Mouse (Mus musculus) G1E-ER4 (cell line): Measurements from ENCODE around the gene Phldb2. TPM values are rescaled to one million over a fixed set of nuclear protein-coding genes. Genes with fewer than 3 reads are reported as not detected.

Experiments used
- GATA1 ChIP-seq: IDR thresholded peaks from one replicate; pipeline ENCODE4 v1.8.0; 2012; ENCODE audit warnings: low read length, inconsistent platforms
- polyA plus RNA-seq: library from polyadenylated mRNA; stranded (reverse); fragments of >175 nt; gene quantifications from 2 replicates; pipeline ENCODE4 v1.2.3, GENCODE M21; 2012

Gene Phldb2
- polyA plus RNA-seq, 1 experiment = not detected

DNA sequence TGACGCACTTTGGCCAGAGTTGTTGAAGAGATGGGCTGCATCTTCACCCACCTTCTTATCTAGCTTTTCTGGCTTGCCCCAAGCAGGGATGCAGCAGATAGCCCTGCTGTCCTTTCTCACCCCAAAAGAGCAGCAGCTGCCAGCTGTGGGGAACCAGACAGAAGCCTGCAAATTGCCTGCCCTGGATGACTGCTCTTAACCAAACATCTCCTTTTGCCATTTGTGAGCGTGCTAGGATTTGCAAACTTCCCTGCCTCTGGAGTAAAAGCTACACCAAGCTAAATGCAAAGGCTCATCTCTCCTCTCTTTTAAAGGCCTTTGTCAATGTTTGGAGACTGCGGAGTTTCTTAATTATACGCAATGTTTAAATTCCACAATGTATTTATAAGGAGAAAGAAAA, 111.0 kb downstream of the Phldb2 start:
- no peak for TF ChIP-seq GATA1

DNA sequence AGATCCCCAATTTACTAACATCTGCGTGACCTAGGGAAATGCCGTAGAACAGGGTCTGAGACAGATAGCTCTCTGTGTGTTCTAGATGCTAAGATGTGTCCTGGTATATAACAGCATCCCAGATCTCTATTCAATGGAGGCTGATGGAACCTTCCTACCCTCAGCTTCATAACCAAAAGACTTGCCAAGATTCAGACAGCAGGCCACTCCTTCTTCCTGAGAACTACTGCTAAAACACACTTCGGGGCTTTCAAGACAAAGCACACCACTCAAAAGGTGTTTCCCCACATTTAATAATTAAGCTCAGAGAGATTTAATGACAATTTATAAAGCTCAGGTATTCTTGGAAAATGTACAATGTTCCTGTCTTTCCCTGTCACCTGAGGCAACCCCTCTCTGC, 111.6 kb downstream of the Phldb2 start:
- no peak for TF ChIP-seq GATA1

DNA sequence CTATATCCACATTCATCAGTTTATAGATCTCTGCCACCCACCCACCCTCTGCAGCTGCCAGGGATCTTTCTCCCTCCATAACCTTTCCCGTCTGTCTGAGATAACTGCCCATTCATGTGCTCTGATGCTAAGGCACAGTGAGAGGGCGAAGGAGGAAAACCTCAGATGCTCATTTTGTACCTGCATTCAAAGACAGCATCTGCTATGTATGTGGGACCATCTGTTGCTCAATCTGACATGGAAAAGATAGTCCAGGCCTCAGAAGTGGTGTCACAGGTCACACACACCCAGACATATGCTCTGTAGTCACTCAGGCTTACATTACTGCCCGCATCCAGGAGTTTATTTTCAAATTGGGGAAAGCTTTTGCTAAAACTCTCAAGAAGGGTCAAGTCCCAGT, 112.4 kb downstream of the Phldb2 start:
- no peak for TF ChIP-seq GATA1

DNA sequence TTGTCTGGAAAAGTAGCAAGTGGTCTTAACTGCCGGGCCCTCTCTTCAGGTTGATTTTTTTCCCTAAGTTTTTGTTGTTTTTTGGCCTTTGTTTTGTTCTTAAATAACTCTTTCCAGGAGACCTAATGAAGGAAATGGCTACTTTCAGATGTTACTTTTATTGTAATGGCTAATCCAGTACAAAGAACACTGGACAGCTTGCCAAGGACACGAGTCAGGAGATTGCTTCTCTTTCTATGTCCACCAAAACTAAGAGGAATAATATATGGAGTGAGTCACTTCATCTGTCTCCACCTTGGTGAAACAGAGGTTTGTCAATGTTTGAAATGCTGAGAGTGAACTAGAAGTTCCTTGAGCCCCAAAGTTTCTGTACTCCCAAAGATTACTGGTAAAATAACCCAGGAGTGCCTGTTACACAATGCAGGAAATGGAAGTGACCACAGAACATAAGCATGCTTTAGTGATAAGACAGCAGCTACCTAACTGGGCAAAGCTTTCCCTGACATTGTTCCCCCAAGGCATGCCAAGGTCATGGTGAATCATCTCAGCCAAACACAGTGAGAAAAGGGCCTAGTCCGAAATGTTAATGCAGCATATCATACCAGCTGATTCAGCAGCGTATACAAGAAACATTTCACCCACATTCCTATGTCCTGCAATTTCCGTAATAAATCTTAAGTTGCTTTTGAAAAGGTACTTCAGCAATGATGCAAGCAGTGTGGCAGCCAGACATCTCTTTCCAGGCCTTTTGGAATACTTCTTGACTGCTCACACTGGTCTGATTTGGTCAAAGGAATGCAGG, 115.7 kb downstream of the Phldb2 start:
- no peak for TF ChIP-seq GATA1

DNA sequence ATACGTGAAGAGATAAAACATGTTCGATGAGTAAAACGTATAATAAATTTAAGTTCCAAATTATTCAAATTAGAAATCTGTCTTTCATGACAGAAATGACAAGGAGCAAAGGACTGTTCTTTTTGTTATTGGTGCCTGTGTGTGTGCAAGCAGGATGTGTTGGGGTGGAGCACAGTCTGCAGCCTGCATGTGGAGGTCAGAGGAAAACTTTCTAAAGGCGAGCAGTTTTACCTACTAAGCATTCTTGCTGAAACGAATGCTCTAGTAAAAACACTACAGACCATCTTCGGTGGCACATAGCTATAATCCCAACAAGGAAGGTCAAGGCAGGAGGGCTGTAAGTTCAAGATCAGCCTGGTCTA, 120.7 kb downstream of the Phldb2 start:
- TF ChIP-seq GATA1 = no peak

DNA sequence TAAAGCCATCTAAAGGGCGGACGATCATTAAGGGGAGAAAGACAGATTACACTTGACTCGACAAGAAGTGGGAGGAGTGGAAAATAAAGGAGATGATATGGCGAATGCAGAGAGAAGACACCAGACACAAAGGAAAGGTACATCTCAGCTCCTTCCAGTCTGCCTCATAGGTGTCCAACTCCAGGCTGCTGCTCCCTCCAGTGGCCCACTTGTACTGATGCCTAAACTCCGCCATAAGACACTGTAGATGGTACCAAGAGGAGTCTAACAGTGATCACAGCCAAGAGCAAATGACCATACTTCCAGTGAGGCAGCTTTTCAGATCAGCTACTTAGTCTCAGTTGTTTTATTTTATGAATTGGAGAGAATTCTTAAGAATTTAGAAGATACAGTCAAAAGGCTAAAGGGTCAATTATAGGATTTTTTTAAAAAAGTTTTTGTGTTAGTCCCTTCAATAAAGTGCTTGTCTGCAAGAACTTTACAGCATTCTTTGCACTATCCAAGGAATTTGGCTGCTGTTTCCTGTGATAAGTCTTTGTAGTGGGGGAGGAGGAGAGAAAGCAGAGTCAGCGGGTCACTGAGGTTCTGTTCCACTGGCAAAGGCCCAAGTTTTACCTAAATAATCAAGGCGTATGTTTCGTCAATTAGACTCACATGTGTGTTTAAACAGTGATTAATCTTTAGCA, 121.2 kb downstream of the Phldb2 start:
- TF ChIP-seq GATA1 = no peak

DNA sequence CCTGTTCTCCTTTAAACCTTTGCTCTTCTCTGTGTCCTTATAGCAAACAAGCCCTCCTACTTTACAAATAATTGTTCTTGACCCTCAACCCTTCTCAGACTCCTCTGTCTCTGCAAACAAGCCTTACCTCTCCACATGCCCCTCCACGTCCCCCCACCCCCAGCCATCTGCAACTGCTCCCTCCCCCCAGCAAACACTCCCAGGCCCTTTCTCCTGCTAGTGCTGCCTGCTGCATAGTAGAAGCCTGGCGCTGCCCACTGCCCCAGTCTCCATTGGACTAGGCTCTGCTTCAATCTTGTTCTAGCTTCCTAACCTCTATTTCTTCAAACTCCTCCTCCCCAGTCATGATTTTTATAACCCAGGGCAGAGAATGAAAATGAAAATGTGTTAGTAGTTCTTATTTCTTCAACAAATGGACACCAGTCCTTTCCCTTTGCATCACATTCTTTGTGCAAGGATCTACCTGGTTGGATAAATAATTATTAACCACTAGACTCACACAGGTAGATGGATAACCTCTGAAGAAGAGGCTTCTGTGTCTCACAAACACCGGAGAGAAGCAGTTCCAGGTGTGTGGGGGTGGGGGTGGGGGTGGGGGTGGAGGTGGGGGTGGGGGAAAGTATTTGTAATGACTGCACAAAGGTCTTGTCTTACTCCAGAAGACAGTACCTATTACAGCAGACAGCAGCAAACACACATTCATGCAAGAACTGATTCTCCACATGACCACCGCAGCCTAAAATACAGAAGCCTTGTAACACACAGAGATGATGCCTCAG, 122.1 kb downstream of the Phldb2 start:
- no peak for TF ChIP-seq GATA1

DNA sequence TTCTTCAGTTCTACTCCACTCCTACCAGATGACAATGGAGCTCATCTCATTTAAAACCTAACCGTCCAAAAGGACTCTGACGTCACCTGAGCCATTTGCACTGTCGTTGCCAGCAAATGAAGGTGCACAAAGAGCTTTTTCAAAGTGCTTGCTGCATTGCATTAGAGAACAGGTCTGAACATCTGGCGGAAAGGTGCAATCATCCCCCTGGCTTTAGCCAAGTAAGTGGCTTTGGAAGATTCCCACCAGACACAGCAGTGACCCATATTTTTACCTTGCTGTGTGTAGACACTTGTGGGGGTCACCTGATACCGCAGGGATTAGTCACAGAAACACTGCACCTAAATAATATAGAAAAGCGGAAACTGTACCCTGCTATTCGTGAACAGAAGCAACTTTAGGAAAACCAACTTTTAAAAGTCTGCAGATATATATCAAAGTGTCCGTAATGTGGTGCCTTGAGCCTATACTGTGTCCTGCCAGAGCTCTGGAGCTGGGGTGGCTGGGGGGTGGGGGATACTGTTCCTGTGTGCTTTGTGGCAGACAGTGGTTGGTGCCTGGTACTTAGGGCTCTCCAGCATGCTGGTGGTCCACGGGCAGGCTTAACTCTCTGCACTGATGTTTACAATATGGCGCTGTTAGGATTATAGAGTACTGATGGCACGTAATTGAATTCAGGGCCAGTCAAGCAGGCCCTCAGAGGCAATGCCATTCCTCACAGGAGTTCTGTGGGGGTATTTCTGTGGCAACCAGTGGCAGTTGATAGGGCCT, 123.1 kb downstream of the Phldb2 start:
- no peak for TF ChIP-seq GATA1

DNA sequence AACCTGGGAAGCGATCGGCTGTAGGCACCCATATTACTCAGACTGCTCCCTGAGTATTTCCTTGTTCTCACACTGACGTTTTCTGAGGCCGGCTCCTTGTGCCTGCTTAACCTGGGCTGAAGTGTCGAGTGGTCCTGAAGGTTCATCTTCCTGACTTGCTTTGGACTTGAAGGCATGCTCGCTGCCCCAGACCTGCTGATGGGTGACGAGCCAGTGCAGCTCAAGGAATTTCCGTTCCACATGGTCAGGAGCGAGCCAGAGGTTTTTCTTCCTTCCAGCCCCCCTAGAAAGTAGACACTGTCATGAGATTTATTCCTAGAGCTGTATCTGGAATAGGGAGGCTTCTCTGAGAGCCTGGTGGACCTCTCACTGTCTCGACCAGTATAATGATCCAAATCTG, 128.1 kb downstream of the Phldb2 start:
- no peak for TF ChIP-seq GATA1

DNA sequence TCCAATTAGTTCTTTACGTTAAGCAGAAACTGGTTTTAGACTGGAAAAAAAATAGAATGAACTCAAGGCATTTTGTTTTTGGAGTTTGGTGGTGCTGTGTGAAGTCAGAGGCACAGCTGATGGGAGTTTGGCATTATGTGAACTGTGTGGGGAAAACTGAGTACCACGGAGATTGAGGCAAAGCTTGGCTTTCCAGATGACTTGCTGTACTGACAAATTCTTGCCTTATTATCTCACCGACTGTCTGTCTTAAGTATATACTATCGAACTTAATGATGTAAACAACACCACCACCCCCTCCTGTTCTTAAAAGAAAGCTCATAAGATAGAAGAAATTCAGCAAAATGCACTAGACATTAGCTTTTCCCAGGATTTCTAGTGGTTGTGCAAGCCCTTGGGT, 129.4 kb downstream of the Phldb2 start:
- TF ChIP-seq GATA1 = no peak

DNA sequence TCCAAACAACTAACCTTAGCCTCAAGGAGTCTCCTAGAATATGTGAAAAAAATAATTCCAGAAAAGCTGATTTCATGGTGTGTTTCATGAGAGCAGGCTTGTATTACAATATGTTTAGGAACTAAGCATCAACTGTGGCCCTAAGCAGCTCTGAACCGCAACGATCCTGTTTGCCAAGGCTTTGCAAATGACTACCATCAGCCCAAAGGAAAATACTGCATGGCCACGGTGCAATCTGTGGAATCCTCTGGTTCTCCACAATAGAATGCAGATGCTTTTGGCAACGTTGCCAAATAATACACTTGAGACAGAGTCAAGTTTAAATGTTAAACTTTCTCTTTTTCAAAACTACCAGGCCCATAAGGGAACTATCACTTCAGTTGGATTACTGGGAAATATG, 133.5 kb downstream of the Phldb2 start:
- TF ChIP-seq GATA1 = no peak

DNA sequence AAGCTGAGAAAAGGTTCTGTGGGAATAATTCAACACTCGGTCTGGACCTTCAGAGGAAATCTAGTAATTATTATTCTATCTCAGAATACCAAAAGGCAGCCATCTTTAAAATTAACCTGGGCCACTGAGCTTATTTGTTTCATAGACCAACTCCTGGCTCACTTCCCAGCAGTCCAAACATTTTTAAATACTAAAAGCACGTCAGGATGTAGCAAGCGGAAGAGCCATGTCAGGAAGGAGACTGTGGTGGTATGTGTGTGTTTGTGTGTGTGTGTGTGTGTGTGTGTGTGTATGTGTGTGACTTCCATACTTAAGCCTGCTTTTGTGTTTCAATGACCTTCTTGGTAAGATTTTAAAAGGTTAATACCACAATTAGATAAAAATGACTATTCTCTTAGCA, 135.6 kb downstream of the Phldb2 start:
- TF ChIP-seq GATA1 = no peak

DNA sequence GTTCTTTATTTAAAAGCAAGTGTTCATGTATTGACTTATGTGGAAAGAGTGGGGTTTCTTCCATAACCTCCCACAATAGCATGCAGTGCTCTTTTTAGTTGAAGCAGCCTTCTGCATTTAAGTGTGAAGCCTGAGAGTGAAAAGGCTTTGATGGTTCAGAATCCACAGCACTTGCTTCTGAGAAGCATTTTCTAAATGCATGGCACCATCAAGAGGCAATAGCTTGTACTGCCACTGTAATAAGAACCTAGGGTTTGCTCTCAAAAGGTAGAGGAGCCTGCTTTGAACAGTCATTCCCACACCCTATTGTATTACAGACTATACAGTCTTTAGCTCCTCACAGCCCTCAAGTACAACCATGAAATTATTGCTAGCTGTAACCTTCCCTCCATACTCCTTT, 136.7 kb downstream of the Phldb2 start:
- no peak for TF ChIP-seq GATA1

DNA sequence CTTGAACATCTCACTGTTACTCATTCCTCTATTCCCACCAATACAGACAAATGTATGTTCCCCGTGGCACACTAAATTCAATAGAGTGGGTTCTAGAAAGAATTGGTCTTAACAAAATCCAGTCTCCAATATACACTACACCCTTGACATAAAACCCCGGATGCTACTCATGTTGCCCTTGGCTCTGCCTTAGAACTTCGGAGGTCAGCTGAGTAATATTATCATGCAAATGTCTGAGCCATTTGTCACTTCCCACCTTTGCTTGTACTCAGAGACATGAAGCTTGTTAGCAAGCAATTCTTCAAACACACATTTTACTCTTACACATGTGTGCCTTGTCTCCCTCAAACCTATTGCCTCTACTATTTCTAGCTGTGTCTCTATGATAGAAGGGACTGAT, 138.8 kb downstream of the Phldb2 start:
- no peak for TF ChIP-seq GATA1

DNA sequence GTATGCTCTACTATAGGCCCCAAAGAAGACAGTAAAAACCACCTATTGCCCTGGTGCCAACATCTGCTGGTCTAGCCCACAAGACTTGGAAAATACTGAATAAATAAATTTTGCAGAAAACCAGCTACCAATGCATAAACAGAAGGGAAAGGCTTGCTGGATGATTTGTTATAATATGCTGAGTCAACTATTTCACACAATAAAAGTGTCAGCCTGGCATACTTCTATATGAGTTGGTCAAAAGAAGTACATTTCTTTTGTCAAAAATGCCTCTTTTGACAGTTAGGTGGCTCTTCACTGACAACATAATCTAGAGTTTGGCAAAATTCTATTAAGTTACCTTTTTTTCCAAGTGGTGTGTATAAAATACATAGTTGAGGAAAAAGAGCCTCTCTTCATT, 141.6 kb downstream of the Phldb2 start:
- no peak for TF ChIP-seq GATA1
